Mouse (Mus musculus): ENCODE measurements around the gene Tub. TPM values are rescaled to one million over a fixed set of nuclear protein-coding genes. Genes with fewer than 3 reads are reported as not detected.

Tub gene
- 1.6 TPM for polyA plus RNA-seq (2017; shearing (Covaris generic))

DNA sequence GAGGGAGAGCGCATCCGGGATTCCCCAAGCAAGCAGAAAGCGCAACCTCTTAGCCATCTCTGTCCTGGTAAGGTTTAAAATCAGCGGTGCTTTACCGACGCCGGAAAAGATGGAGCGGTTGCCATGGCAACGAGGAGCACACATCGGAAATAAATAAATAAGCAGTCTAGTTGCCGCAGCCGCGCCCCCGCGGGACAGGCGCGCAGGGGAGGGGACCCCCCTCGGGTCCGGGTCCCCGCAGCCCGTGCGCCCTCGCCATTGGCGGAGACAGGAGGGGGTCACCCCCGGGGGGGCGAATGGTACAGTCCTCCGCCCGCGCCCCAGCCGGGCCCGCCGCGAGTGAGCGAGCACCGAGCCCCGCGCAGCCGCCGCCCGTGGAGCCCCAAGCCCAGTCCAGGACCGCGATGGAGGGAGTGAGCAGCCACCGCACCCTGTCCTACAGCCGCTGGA lies at the start of gene Tub:
Tub (plus strand) TSS at position 27 of the 450 bp plus-strand sequence.

DNA sequence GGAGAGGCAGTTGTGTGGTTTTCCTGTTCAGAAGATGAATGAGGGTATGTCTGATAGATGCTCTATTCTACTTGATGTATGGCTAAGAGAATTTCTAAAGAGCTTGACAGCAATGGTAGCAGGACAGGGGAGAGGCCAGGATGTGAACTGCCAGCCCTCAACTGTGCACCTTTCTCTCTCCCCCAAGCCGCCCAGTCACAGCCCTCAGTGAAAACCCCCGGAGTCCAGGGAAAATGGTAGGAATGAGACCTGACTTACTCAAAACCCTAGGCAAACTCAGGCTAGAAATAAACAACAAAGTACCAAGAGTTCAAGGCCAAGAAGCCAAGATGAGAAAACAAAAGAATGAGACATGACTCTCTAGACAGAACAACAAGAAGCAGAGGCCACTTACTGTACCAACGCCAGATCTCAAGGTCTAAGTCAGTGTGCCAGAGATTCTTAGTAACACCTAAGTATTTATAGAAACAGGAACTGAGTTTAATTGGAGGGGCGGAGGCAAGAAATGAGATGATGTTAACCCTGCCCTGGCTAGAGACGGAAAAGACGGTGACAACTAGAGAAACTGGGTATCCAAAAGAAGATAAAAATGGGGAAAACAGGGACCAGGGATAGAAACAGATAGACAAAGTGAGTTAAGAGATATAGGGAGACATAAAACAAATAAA lies 20.3 kb upstream of the Tub start, which contains the start of gene Nlrp10:
Nlrp10 (minus strand) TSS at position 453 of the 668 bp plus-strand sequence.

DNA sequence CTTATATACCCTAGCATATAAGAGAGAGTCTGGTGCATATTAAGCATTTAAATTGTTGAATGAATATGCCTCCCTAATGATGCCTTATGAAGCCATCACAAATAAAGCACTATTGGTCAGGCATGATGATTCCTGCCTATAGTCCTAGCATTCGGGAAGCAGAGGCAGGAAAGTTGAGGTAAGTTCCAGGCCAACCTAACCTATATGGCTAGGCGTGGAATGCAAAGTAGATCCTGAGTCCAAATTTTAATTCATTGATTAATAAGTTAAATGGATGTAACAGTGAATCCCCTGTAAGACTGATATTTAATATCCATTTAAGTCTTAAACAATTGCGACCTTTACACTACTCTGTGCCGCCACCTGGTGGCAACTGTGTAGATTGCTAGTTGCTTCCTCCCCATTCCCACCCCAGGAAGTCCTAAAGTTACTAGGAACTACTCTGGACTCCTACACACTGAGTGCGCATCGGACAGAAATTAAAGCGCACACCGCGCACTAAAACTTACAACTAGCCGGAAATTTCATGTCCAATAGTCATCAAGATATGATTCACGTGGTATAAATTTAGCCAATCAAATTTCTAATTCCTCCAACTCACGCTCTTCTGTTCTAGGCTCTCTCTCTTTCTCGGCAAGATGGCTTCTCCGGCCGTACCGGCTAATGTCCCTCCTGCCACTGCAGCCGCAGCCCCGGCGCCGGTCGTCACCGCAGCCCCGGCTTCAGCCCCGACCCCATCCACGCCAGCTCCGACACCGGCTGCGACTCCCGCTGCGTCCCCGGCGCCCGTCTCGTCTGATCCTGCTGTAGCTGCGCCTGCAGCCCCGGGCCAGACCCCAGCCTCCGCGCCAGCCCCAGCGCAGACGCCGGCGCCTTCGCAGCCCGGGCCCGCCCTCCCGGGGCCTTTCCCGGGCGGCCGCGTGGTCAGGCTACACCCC lies 16.1 kb upstream of the Tub start, which contains the start of gene Eif3f:
Eif3f (plus strand) TSS at position 624 of the 938 bp plus-strand sequence.

DNA sequence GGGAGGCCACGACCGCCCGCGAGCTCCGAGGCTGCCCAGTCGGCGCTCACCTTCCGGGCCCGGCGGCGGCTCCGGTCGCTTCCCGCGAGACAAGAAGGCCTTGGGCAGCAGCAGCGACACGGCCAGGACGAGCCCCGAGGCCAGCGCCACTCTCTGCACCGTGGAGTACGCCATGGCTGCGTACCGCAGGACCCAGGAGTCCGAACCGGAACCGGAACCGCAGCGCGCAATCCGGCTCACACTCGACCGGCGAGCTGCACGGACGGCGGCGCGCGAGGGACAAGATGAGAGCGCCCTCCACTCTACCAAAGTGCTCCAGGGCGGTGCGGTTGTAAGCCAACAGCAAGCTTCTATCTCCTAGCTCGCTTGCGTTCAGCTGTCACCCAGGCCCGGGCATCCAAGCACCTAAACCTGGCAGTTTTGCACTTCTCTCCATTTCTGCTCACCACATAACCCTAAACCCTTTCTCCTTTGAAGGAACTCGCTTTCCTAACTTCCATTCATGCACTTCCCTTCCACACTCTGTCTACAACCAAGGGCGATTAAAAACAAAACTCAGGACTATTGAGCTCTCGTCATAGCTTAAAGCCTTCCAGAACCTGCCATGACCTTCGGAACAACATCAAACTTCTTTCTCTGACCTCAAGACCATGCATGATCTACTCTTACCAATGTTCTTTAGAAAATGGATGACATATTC lies 133.1 kb downstream of the Tub start, which contains the start of gene Ric3:
Ric3 (minus strand) TSS at position 219 of the 700 bp plus-strand sequence.

Other genes with a start within 250 kb of the Tub start
- not detected for gene Olfr512, start 237.0 kb upstream of the Tub start, polyA plus RNA-seq (2017; shearing (Covaris generic))
- gene Olfr513, start 199.4 kb upstream of the Tub start, polyA plus RNA-seq (2017; shearing (Covaris generic)): not detected
- gene Olfr514, start 124.3 kb upstream of the Tub start, polyA plus RNA-seq (2017; shearing (Covaris generic)): not detected
- gene Olfr516, start 99.8 kb upstream of the Tub start, polyA plus RNA-seq (2017; shearing (Covaris generic)): not detected
- gene Olfr517, start 78.0 kb upstream of the Tub start, polyA plus RNA-seq (2017; shearing (Covaris generic)): not detected
- gene Olfr518, start 65.3 kb upstream of the Tub start, polyA plus RNA-seq (2017; shearing (Covaris generic)): not detected
- not detected for gene Olfr519, start 55.9 kb upstream of the Tub start, polyA plus RNA-seq (2017; shearing (Covaris generic))
- gene Nlrp10, start 20.2 kb upstream of the Tub start, polyA plus RNA-seq (2017; shearing (Covaris generic)): not detected
- 154 TPM for gene Eif3f, start 15.9 kb upstream of the Tub start, polyA plus RNA-seq (2017; shearing (Covaris generic))
- gene Ric3, start 133.0 kb downstream of the Tub start, polyA plus RNA-seq (2017; shearing (Covaris generic)): 0.26 TPM
- gene Lmo1, start 224.9 kb downstream of the Tub start, polyA plus RNA-seq (2017; shearing (Covaris generic)): not detected